Mouse (Mus musculus): ENCODE results near the gene Mrtfa.

Mrtfa gene

DNA sequence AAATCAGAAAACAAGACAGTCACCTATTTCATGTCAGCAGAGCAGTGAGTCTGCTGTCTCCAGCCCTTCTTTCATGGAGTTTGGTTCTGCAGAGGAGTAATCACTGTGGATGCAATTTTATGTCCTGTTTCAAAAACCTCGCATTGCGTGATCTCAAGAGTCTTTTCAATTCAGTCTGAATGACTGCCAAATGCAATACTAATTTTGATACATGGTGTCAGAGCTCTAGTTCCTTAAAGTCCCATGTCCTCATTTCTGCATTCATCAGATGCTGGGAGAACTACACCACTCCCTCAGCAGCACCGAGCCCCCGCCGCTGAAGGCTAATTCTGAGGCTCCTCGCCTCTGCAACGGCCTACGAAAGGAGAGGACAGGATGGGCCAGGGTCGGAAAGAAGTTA, 166.7 kb downstream of the Mrtfa start:
- DNase-seq: no peak

DNA sequence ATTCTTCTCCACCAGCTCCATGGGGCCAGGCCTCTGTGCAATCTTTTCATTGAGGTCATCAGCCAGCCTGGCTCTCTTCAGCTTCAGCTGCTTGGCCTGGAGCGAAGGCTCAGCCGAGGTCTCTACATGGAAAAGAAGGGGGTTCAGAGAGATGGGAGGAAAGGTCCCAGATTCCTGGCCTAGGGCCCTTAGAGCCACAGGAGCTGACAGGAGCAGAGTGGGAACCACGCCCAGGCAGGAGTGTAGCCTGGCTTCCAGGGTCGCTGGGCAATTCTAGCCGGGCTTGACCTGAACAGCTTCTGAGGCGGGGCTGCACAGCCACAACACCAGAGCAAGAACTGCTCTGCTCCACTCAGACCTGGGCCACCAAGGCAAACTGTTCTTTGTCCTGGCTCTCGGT, 168.1 kb downstream of the Mrtfa start:
- DNase-seq: no peak

DNA sequence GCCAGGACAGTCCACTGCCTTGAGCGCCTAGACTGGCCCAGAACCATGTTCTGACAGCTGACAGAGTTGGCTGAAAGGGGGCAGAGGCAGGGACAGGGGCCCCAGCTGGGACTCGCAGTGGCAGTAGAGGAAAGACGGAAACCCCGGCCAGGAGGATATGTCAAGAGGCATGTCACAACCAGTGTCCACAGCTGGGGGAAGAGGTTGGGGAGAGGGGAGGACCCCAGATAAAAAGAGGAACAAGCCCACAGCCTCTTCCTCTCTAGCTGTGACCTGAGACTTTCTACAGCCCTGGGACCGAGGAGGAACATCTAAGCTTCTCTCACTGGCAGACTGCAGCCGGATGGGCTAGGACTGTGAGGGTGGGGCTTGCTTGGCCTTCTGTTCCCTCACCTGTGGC, 169.2 kb downstream of the Mrtfa start:
- DNase-seq: no peak

DNA sequence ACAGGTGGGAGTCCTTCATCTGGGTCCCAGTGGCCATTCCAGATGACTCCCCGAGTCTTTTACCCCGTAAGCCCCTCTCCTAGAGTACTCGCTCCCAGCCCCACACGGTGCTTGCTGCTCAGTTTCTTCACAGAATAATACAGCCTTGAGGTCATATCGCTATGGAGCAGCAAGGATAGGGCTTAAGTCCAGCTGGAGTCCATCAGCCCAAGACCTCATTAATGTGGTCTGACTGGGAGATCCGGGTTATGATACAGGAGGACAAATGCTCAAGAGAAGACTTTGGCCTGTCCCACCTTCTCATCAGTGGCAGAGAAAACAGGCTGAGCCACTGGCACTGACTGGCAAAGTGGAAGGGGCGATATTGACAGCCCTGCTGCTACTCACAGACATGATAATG, 173.2 kb downstream of the Mrtfa start:
- DNase-seq: no peak

DNA sequence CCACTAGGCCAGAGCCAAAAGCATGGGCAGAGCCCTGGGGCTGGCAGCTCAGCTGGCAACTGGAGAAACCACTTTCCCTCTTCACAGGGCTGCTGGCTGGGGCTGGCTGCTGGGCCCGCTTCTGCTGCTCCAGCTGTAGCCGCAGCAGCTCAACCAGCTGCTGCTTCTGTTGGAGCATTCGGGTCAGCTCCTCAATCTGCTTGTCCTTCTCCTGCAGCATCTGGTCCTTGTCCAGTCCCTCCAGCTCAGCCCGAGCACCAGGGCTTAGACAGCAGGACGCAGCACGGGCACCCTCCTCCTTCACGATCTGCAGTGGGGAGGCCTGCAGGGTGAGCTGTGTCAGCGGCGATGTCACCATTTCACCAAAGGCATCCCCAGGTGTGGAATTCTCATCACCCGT, 174.1 kb downstream of the Mrtfa start:
- no peak for DNase-seq

DNA sequence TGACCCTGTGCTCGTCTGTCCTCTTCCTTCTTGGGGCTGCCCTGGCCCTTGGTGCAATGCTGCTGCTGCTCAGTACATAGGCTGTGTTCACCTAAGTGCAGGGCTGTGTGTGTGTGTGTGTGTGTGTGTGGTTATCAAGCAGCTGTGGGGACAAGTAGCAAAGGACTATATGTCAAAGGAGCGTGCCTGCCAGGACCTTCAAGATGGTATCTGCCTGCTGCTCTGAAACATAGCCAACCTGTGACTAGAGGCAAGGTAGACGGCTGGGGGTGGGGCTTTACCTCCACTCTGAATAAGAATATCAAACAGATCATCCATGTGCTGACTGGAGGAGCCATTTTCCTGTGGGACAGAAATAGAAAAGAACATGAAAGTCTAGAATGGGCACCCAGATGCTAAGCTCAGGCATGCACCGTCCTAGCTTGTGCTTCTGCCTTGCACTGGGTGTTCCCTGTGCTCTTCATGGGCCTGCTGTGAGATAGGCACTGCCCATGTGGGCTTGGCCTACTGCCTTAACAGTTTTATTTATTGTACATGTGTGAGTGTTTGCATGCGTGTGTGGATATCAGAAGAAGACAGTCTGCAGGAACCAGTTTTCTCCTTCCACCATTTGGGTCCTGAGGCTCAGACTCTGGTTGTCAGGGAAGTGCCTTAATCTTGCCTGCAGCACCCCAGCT, 175.4 kb downstream of the Mrtfa start:
- no peak for DNase-seq

DNA sequence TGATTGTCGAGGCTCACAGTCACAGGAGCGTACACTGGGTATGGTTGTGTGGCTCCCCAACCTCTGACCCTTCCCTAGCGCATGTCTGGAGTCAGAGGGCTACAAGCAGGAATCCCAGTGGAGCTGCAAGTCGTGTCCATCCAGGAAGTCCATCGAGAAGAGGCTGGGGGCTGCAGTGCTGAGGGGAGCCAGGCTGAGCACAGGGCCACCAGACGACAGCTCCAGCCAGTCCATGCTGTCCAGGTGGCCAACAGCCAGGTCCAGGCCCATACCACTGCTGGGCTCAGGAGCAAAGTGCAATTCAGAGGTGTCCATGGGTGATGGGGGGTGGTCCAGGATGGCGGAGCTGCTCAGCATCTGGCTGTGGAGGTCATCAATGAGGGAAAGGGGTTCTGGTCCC, 177.4 kb downstream of the Mrtfa start:
- no peak for DNase-seq

DNA sequence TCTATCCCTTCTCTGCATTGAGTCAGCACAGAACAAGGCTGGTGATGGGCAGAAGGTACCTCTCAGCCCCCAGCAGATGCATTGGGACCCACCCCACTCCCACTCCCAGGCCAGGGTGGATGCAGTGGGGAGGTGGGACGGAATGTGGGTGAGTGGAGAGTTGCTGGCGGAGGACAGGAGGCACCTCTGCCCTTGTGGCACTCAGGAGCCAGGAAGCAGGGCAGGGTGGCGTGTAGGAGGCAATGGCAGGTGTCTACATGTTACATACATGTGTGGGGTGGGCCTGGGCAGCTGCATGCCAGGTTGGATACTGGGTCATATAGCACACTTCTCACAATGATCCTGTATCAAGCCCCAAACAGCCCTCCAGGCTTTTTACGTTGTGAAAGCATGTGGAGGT, 178.2 kb downstream of the Mrtfa start:
- no peak for DNase-seq

DNA sequence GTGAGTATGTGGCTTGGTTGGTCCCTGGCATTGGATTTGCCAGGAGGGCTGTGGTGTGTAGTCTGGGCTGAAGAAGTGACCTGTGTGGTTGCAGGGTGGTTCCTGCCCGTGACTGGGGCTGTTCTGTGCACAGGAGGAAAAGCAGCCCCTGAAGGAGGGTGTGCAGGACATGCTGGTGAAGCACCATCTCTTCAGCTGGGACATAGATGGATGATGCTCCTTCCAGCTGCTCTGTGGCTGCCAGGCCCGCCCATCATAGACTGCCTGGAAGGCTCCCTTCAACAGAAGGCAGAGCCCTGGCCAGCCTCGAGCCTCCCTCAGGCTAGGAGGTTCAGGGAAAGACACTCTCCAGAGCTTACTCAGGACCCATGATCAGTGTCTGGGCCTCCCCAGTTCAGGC, 179.0 kb downstream of the Mrtfa start:
- DNase-seq: no peak

DNA sequence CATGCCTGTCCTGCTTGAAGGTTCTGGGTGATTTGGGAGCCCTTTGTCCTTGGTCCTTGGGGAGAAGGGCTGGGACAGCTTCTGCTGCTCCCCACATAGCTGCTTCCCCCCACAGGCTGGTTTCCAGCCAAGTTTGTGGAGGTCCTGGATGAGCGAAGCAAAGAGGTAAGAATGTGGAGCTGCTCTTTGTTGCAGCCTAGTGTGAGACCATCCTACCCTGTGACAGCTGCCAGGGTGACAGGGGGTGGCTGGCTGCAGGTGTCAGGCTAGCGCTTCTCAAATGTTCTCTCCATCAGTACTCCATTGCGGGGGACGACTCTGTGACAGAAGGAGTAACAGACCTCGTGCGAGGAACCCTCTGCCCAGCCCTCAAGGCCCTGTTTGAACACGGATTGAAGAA, 180.4 kb downstream of the Mrtfa start:
- DNase-seq: no peak

DNA sequence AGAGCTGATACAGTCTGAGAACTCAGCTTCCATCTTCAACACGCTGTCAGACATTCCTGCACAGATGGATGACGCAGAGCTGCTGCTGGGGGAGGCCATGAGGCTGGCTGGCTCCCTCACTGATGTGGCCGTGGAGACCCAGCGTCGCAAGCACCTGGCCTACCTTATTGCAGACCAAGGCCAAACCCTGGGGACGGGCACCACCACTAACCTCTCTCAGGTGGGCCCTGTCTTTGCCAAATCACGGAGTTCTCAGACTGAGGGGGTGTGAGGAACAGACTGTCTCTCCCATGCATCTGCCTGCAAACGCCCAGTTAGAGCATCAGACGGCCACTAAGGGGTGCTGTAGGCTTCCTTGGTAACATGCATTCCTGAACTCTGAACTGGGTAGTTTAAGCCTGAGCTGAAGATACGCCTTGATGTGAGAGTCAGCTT, 181.9 kb downstream of the Mrtfa start:
- DNase-seq: peak; percentile 30 to 53

DNA sequence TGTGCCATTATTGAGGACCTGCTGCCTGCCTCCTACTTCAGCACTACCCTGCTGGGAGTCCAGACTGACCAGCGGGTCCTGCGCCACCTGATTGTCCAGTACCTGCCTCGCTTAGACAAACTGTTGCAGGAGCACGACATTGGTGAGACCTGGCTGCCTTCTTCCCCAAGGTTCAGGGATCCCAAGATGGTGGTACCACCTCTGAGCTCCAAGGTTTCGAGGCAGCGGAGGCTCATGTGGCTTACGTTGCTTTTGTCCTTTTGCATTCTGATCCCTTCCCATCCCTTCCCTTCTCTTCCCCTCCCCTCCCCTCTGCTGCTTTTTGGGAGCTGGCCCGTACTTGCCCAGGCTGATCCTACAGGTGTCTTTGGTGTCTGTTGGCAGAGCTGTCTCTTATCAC, 182.7 kb downstream of the Mrtfa start:
- DNase-seq: no peak

DNA sequence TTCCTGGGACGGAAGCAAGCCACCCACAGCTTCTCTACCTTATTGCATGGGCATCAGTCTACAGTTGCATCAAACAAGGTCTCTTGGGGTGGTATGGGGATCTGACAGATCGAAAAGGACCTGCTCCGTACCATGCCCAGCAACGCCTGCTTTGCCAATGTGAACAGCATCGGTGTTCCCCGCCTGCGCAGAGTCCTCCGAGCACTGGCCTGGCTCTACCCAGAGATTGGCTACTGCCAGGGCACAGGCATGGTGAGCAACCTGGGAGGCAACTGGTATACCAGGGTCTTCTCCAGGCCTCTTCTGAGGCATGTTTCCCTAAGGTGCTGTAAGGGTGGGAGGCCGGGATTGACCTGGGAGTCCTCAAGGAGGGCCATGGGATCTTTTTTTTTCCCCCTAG, 183.2 kb downstream of the Mrtfa start:
- no peak for DNase-seq

DNA sequence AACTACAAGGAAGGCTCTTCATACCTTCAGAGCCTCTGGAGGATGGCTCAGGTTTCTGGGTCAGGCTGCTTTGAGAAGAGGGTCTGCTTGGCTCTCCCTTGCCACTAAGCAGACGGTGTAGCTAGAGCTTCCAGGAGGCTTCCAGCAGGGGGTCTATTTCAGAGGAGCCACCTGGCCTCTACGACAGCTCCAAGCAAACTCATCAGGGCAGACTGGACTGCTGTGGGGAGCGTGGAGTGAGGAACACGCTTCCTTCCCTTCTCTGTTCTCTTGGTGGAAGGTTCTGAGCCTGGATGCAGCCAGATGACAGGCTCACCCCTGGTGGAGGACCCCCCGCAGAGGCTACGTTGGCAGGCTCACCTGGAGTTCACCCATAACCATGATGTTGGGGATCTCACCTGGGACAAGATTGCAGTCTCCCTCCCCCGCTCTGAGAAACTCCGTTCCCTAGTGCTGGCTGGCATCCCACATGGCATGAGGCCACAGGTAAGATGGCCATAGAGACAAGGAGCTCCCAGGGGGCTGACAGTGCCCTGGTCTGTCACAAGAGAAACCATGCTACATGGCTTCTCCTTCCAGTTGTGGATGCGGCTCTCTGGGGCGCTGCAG, 184.3 kb downstream of the Mrtfa start:
- no peak for DNase-seq

DNA sequence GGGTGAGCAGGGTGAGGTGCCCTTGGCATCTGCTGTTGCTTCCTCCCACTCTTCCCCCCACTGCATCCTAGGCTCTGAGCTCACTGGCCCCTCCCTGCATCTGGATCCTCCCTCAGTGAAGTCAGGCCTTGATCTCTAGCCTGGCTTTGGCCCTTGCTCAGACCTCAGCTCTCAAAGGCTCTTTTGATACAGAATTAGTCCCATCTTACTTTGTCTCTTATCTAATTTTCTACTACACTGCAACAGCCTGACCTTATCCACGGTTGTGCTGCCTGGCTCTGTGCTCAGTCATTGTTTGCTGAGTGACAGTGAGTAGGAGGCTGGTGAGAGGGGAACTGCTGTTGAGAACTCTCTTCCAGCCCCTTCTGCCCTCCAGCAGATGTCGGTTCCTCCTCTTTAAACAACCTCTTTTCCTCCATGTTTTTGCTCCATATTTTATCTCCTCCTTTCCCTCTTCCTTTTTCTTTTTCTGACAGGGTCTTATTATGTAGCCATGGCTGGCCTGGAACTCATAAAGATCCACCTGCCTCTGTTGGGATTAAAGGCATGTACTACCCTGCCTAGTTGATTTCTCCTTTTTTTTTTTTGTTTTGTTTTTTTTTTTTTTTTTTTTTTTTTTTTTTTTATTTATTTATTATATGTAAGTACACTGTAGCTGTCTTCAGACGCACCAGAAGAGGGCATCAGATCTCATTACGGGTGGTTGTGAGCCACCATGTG, 190.0 kb downstream of the Mrtfa start:
- no peak for DNase-seq

DNA sequence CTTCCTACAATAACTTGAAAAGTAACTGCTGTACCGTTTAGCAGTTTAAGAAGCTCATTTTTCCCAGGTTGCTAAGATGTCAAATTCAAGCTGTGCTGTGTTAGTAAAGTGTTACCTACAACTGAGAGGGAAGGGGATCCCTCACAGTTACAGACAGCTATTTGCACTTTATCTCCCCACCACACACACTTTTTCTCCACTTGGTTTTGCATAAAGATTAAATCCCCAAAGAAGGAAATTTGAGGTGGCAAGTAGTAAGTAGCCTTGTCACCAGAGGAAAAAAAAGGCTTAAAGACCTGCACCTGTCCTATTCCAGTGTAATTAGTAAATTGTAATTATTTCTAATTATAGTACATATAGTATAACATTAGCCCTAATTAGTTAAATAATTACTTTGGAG, 193.5 kb downstream of the Mrtfa start:
- no peak for DNase-seq

DNA sequence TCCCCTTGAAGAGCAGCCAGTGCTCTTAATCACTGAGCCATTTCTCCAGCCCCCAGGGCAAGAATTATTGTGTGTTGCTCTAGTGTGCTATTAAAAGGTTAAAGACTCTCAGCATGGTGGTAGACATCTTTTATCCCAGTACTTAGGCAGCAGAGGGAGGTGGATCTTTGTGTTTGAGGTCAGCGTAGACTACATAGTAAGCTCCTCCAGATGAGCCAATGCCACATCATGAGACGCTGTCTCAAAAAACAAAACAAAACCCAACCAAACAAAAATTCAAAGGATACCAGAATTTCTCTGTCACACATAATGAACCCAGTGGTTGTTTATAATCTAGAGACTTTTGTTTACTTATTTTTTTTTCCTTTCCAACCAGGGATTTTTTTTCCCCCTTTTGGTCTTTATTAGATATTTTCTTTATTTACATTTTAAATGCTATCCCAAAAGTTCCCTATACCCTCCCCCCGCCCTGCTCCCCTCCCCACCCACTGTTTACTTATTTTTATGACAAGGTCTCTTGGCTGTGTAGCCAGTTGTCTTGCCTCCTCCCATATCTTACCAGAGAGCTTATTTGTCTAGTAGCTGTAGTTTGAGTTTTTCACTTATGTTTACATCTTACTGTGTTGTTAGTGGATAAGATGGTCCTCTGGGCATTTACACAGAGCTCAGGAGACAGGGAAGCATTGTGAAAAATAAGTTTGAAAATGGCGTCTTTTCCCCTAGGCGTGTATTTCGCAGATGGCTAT, 194.3 kb downstream of the Mrtfa start:
- DNase-seq: no peak

DNA sequence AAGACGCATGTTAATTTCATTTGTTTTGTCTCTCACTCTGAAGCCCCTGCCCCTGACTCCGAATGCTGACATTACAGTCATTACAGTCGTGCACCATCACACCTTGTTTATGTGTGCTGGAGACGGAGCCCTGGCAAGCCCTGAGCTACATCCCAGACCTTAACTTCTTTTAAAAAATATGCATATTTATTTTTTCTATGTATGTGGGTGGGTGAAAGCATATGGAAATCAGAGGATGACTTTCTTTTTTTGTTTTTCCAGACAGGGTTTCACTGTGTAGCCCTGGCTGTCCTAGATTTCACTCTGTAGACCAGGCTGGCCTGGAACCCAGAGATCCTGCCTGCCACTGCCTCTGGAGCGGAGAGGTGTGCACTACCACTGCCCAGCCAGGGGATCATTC, 195.6 kb downstream of the Mrtfa start:
- DNase-seq: no peak

DNA sequence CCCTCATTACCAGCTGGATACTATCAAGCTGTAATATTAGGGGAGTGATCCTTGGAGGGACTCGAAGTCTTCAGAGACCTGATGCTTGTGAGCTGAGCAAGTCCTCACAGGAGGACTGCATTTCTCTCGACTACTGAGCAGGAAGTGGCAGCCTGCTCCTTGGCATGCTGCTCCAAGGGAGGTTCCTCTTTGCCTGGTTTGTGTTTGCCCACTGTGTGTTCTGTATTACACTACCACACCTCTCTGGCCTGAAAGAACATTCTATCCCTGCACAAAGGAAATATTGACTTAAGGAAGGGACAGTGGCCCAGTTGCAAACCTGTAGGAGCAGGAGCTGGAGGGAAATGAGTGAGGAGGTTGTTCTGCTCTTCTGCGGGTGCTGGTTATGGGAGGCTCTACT, 200.8 kb downstream of the Mrtfa start:
- no peak for DNase-seq

DNA sequence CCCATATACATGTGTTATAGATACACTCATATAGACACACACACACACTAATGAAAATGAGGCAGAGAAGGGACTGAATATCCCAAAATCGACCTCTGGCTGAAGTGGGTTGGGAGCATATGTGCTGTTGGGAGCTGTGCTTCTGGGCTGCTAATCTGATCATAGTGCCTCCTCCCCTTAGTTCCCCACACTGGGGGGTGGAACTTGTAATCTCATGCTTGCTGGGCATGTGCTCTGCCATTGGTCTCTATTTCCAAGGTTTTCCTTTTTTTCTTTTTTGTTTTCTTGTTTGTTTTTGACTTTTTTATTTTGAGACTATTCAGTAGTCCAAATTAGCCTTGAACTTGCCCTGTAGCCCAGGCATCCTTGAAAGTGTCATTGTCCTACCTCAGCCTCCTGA, 202.2 kb downstream of the Mrtfa start:
- DNase-seq: no peak

DNA sequence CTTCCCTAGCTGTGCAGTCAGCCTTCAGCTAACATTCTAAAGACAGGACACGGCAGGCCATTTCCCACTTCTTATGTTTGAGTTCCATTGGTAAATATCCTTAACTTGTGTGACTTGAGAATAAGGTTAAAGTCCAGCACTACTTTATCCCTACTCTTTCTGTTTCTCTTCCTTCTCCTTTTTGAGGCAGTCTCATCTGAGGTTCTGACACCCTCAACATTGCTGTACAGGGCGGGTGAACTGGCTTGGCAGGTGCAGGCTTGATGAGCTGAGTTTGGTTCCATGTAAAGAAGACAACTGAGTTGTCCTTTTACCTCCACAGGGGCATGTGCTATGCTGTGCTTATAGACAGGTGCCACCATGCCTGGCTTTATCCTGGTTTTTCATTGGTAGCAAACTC, 207.3 kb downstream of the Mrtfa start:
- no peak for DNase-seq

DNA sequence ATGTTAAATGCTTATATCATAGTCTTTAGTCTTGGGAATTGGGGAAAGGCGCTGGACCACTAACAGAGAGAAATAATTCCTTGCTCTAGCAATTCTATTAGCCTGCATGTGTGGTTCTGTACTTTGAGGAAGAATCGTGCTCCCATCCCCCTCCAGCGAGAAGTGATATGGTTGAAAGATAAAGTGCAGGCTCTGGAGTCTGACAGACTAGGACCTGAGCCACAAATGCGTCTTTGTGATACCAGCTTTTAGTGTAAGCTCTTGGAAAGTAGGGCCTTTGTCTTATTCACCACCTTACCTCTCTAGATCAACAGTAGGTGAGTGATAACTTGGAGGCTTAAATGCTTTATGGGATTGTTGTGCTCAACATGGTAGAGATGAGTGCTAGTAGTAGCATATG, 209.4 kb downstream of the Mrtfa start:
- DNase-seq: no peak

DNA sequence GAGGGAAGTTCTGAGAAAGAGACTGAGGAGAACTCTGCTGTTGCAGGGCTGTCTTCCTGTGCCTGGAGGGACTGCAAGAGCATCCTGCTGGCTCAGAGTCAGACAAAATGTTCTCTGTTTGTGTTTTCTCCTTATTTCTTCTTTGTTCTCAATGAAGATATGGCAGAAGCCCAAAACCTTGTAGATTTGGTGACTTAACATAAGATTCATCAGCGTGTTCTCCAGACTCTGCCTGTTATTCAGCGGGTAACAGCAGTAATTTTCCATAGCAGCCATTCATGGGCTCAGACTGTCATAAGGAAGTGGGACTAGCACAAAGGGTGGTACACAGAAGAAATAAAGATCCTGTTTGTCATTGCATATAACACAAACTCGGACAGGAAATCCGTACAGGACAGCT, 210.9 kb downstream of the Mrtfa start:
- no peak for DNase-seq
